Mouse (Mus musculus) testis, adult 2 months (tissue): Measurements from ENCODE around the gene Calhm2. TPM values are rescaled to one million over a fixed set of nuclear protein-coding genes. Genes with fewer than 3 reads are reported as not detected.
A peak's percentile ranks its signal among the peaks of the same experiment; 100 is the strongest.

ENCODE experiments used
- H3K27ac ChIP-seq: fragments of 200-500 bp; 2 replicates; pipeline ENCODE4 v1.5.1; 2012; ENCODE audit warnings: low read depth, low read length; ENCODE audit not compliant: control insufficient read depth, insufficient read depth
- H3K27me3 ChIP-seq: fragments of 200-500 bp; 2 replicates; pipeline ENCODE4 v1.6.1; 2012; ENCODE audit warnings: mild to moderate bottlenecking, low read length, moderate library complexity; ENCODE audit not compliant: control insufficient read depth, insufficient read depth
- H3K36me3 ChIP-seq: fragments of 200-500 bp; 2 replicates; pipeline ENCODE4 v1.6.1; 2012; ENCODE audit warnings: mild to moderate bottlenecking, low read length; ENCODE audit not compliant: control insufficient read depth, insufficient read depth
- H3K4me1 ChIP-seq: fragments of 200-500 bp; 2 replicates; pipeline ENCODE4 v1.6.1; 2012; ENCODE audit warnings: low read length; ENCODE audit not compliant: control insufficient read depth, insufficient read depth
- H3K4me3 ChIP-seq: fragments of 200-500 bp; 2 replicates; pipeline ENCODE4 v1.5.1; 2012; ENCODE audit warnings: low read depth, mild to moderate bottlenecking, low read length, moderate library complexity, mixed read lengths; ENCODE audit not compliant: control insufficient read depth
- CTCF ChIP-seq: fragments of 200-500 bp; IDR thresholded peaks from 2 replicates; pipeline ENCODE4 v1.5.1; 2012; ENCODE audit warnings: low read depth, mild to moderate bottlenecking, inconsistent platforms, low read length, moderate library complexity; ENCODE audit not compliant: control insufficient read depth, insufficient read depth, insufficient replicate concordance
- POLR2A ChIP-seq: fragments of 200-500 bp; IDR thresholded peaks from 2 replicates; pipeline ENCODE4 v1.6.1; 2012; ENCODE audit warnings: low read depth, mild to moderate bottlenecking, inconsistent platforms, low read length, moderate library complexity; ENCODE audit not compliant: control insufficient read depth
- polyA plus RNA-seq: library from polyadenylated mRNA; depleted of rRNA; stranded (reverse); fragments of >200 nt; gene quantifications from 2 replicates; pipeline ENCODE4 v1.2.3, GENCODE M21; 2012

The Calhm2 gene
- polyA plus RNA-seq, 1 experiment, result 4.1 TPM

GRCm38 (mm10) chr19:47104641-47105271, 33.3 kb downstream of the Calhm2 start:
- Histone ChIP-seq H3K4me1 (no peaks in the 10 kb centered on the region), H3K27me3 (no peaks in the 10 kb centered on the region), H3K36me3 (peaks cover 2% of the 10 kb centered on the region), H3K4me3 (no peak overlapping the region), H3K27ac (no peak overlapping the region)
- TF ChIP-seq CTCF (no peak), POLR2A (no peak)

GRCm38 (mm10) chr19:47101080-47101479, 37.0 kb downstream of the Calhm2 start:
- Histone ChIP-seq H3K4me3 (no peak overlapping the region), H3K4me1 (no peaks in the 10 kb centered on the region), H3K27ac (no peak overlapping the region), H3K36me3 (peaks cover 2% of the 10 kb centered on the region), H3K27me3 (no peaks in the 10 kb centered on the region)
- no peak for TF ChIP-seq CTCF
- no peak for TF ChIP-seq POLR2A

GRCm38 (mm10) chr19:47090550-47091156, 47.4 kb downstream of the Calhm2 start, which contains the start of the genes Usmg5 and Pdcd11:
Usmg5 (minus strand) TSS chr19:47090647.
Pdcd11 (plus strand) TSS chr19:47090768.
- Histone ChIP-seq H3K4me3 (peak within 1 kb of the TSS; percentile 90), H3K27me3 (no peaks in the 10 kb centered on the region), H3K4me1 (peaks cover 2% of the 10 kb centered on the region; the same call in 1 of the 2 replicates), H3K36me3 (no peaks in the 10 kb centered on the region), H3K27ac (peak within 1 kb of the TSS; percentile 93)
- TF ChIP-seq CTCF (no peak), POLR2A (peak; percentile 97)

GRCm38 (mm10) chr19:47089718-47090525, 48.2 kb downstream of the Calhm2 start:
- no peaks in the 10 kb centered on the region; the same call in 1 of the 2 replicates for H3K36me3 ChIP-seq

GRCm38 (mm10) chr19:47088226-47088625, 49.9 kb downstream of the Calhm2 start:
- TF ChIP-seq CTCF, result no peak
- TF ChIP-seq POLR2A, result no peak
- Histone ChIP-seq H3K4me1 (peaks cover 2% of the 10 kb centered on the region; the same call in 1 of the 2 replicates), H3K27me3 (no peaks in the 10 kb centered on the region), H3K36me3 (peaks cover 1% of the 10 kb centered on the region), H3K4me3 (peak overlapping the region; percentile 44; the same call in 1 of the 2 replicates), H3K27ac (peak overlapping the region; percentile 32)

More at GRCm38 (mm10) chr19:47089718-47090525, 48.2 kb downstream of the Calhm2 start:
- H3K27me3 ChIP-seq, result no peaks in the 10 kb centered on the region
- peak overlapping the region; percentile 90 for H3K4me3 ChIP-seq
- TF ChIP-seq CTCF (no peak), POLR2A (no peak)
- peak overlapping the region; percentile 93 for H3K27ac ChIP-seq
- H3K4me1 ChIP-seq, result peaks cover 2% of the 10 kb centered on the region; the same call in 1 of the 2 replicates

- Histone ChIP-seq H3K36me3 (no peaks in the 10 kb centered on the region), H3K4me1 (peaks cover 2% of the 10 kb centered on the region; the same call in 1 of the 2 replicates), H3K27ac (peak overlapping the region; percentile 74), H3K4me3 (peak overlapping the region; percentile 93), H3K27me3 (no peaks in the 10 kb centered on the region)
- TF ChIP-seq POLR2A, result 0 out of 2 replicates have a peak, but pooled peaks have one; percentile 41
- no peak for TF ChIP-seq CTCF
These were observed 70.0 kb downstream of the Calhm2 start for GRCm38 (mm10) chr19:47067924-47068611.

- TF ChIP-seq CTCF (no peak), POLR2A (peak; percentile 99)
- H3K4me3 ChIP-seq, result peak within 1 kb of the TSS; percentile 93
- peaks cover 2% of the 10 kb centered on the region; the same call in 1 of the 2 replicates for H3K4me1 ChIP-seq
- peak within 1 kb of the TSS; percentile 74 for H3K27ac ChIP-seq
- no peaks in the 10 kb centered on the region for H3K36me3 ChIP-seq
- no peaks in the 10 kb centered on the region for H3K27me3 ChIP-seq
These were observed 70.8 kb downstream of the Calhm2 start, which contains the start of gene Taf5 for GRCm38 (mm10) chr19:47067096-47067882. Taf5 (plus strand) TSS chr19:47067746.
